In genomic region chr19:43511621-43512620, GRCm38 (mm10) we compare ENCODE assay signal across 11 mouse cellular contexts. TPM values are rescaled to one million over a fixed set of nuclear protein-coding genes. Genes with fewer than 3 reads are reported as not detected.
DNase-seq lines count a peak whose midpoint lies in the region; ATAC-seq and TF ChIP-seq lines count a peak whose summit lies in the region.
"Had no signal": no experiment of that assay in that cellular context is flagged by ENCODE, and none has a peak within 500 bp of the region (broad histone marks: within the 10 kb centered on the region; RNA-seq: fewer than 3 reads in every experiment).

No protein-coding gene starts in this region.

- TF ChIP-seq CTCF in gastrocnemius, adult 2 months (IDR thresholded peaks at IDR 0.05) = no peak
- no peak for TF ChIP-seq CTCF in thymus, adult 2 months (IDR thresholded peaks at IDR 0.05; ENCODE audit: borderline replicate concordance, control insufficient read depth, extremely low read depth, insufficient read depth, low read length, poor library complexity)
- no peak for TF ChIP-seq CTCF in kidney, postnatal 0 days (IDR thresholded peaks at IDR 0.05; ENCODE audit: low read depth)

- H3K9ac ChIP-seq in kidney, postnatal 0 days (ENCODE audit: low read depth, low read length) = no peak overlapping the region
- H3K9ac ChIP-seq: midbrain, embryonic 15.5 days had no signal

- ATAC-seq in kidney, postnatal 0 days (replicated peaks; ENCODE audit: low FRiP score, low read depth) = peak; percentile 62; the same call in 1 of the 2 replicates
- no peak for ATAC-seq in inflammation-experienced regulatory T-cells, adult 6 months
- ATAC-seq: midbrain, embryonic 15.5 days had no signal

- no peaks in the 10 kb centered on the region for H3K9me3 ChIP-seq in kidney, postnatal 0 days (replicated peaks; ENCODE audit: low read length)
- H3K9me3 ChIP-seq: midbrain, embryonic 15.5 days had no signal

- TF ChIP-seq POLR2A in thymus, adult 2 months (IDR thresholded peaks at IDR 0.05; ENCODE audit: control insufficient read depth, extremely low read depth, insufficient read depth, low read length, poor library complexity) = no peak

- intact Hi-C loops in gastrocnemius, adult 2 months (cut with DNase I) = no loop called here

- H3K36me3 ChIP-seq in thymus, adult 2 months (ENCODE audit: control insufficient read depth, insufficient read depth, low read length) = peaks cover 6% of the 10 kb centered on the region; the same call in 1 of the 2 replicates
- peaks cover 5% of the 10 kb centered on the region for H3K36me3 ChIP-seq in kidney, postnatal 0 days (ENCODE audit: insufficient read depth, low read length)

- H3K4me2 ChIP-seq in kidney, postnatal 0 days (ENCODE audit: low read length) = no peak overlapping the region
- H3K4me2 ChIP-seq: midbrain, embryonic 15.5 days had no signal

- no peak for DNase-seq in gastrocnemius, adult 2 months
- DNase-seq in gastrocnemius, postnatal 25 days = no peak
- DNase-seq in thymus, adult 2 months = no peak
- DNase-seq in thymus, postnatal 25 days = no peak
- peak; percentile 30 for DNase-seq in kidney, postnatal 0 days (ENCODE audit: low spot score)
- peak; percentile 58 for DNase-seq in yolk sac, embryonic 10.5 days (ENCODE audit: low spot score)
- no peak for DNase-seq in layer of hippocampus, adult 11-12 months (ENCODE audit: low spot score)
- DNase-seq: cerebellum, postnatal 36 days; thymus, postnatal 4 days had no signal

- no peak overlapping the region for H3K4me3 ChIP-seq in gastrocnemius, adult 2 months
- no peak overlapping the region for H3K4me3 ChIP-seq in thymus, adult 2 months (ENCODE audit: control insufficient read depth, insufficient read depth, low read length)
- H3K4me3 ChIP-seq in kidney, postnatal 0 days (replicated peaks; ENCODE audit: low read depth, low read length) = no peak overlapping the region
- H3K4me3 ChIP-seq: midbrain, embryonic 15.5 days had no signal

- H3K27me3 ChIP-seq in thymus, adult 2 months (ENCODE audit: control insufficient read depth, insufficient read depth, low read length) = no peaks in the 10 kb centered on the region
- H3K27me3 ChIP-seq in kidney, postnatal 0 days (ENCODE audit: insufficient read depth, low read length) = no peaks in the 10 kb centered on the region
- H3K27me3 ChIP-seq: midbrain, embryonic 15.5 days had no signal

- no peaks in the 10 kb centered on the region for H3K4me1 ChIP-seq in thymus, adult 2 months (replicated peaks; ENCODE audit: control insufficient read depth, insufficient read depth, low read length)
- H3K4me1 ChIP-seq in kidney, postnatal 0 days (replicated peaks; ENCODE audit: insufficient read depth, low read length) = 0 out of 2 replicates have a peak, but pooled peaks cover 4% of the 10 kb centered on the region
- H3K4me1 ChIP-seq: midbrain, embryonic 15.5 days had no signal

- WGBS in thymus, adult 2 months = 91% methylated on average over 22 of the region's 22 CpGs
- 54% methylated on average over 22 of the region's 22 CpGs for WGBS in kidney, postnatal 0 days

- H3K27ac ChIP-seq in gastrocnemius, adult 2 months = peak overlapping the region; percentile 69
- H3K27ac ChIP-seq in thymus, adult 2 months (ENCODE audit: control insufficient read depth, insufficient read depth, low read length) = peak overlapping the region; percentile 39; the same call in 1 of the 2 replicates
- peak overlapping the region; percentile 51 for H3K27ac ChIP-seq in kidney, postnatal 0 days
- H3K27ac ChIP-seq: midbrain, embryonic 15.5 days had no signal

RNA-seq across cellular contexts. Expression of gene Got1, which starts 12.5 kb away (rescaled TPM):
- total RNA-seq in gastrocnemius, adult 2 months (2021) = 100 to 1,000 TPM; 316 to 792 TPM
- total RNA-seq in gastrocnemius, postnatal 25 days (2021) = 100 to 1,000 TPM; 350 to 495 TPM
- 27.8 and 41.4 TPM in 2 replicates for polyA plus RNA-seq in thymus, adult 2 months (2012; rRNA removed)
- 86.6 and 93.6 TPM in 2 replicates for polyA plus RNA-seq in kidney, postnatal 0 days (2015; fragmentation: Nextera tagmentation; extraction: Ambion mirVana)
- polyA plus RNA-seq in inflammation-experienced regulatory T-cells, adult 6 months (2017; shearing (Covaris generic)) = 10 to 100 TPM; 33.0 to 47.8 (median 40.0) TPM

Comparison
In these comparisons a context has a peak if more than half of its experiments do, and no peak if none do; other contexts are left out.
1. DNase-seq: peak in kidney, postnatal 0 days (single experiment) and yolk sac, embryonic 10.5 days (single experiment); none in gastrocnemius, adult 2 months (single experiment), gastrocnemius, postnatal 25 days (single experiment), thymus, adult 2 months (single experiment), thymus, postnatal 25 days (single experiment) and layer of hippocampus, adult 11-12 months (single experiment).
2. Peak in every context shown above with its lines, with median percentiles within 50 percentile points of each other: H3K27ac ChIP-seq.